Mouse (Mus musculus) lung, postnatal 0 days (tissue): ENCODE measurements around the gene Zfp786.

Experiments
- CTCF ChIP-seq: IDR thresholded peaks from 2 replicates; pipeline ENCODE4 v1.5.1; 2016; ENCODE audit warnings: antibody characterized with exemption, mild to moderate bottlenecking
- EP300 ChIP-seq: IDR thresholded peaks from 2 replicates; pipeline ENCODE4 v1.6.1; 2016; ENCODE audit warnings: antibody characterized with exemption, mild to moderate bottlenecking, control low read depth

- no peak for TF ChIP-seq EP300
- TF ChIP-seq CTCF: peak; percentile 99
These were observed at the start of gene Zfp786 for GRCm38 (mm10) chr6:47830104-47831078.
